Mouse (Mus musculus) layer of hippocampus, adult 2 months (tissue): ENCODE measurements around the gene Abi3bp. TPM values are rescaled to one million over a fixed set of nuclear protein-coding genes. Genes with fewer than 3 reads are reported as not detected.
A peak's percentile ranks its signal among the peaks of the same experiment; 100 is the strongest.

Experiments used
- DNase-seq, 2 experiments: peaks; one replicate each; pipeline ENCODE4 v3.0.0; 2022; ENCODE audit warnings: low spot score in 2 of 2
- H3K27ac ChIP-seq: fragments of 200-600 bp; 2 replicates; pipeline ENCODE4 v1.8.1; 2022
- H3K4me3 ChIP-seq: fragments of 200-600 bp; 2 replicates; pipeline ENCODE4 v1.8.1; 2022; ENCODE audit warnings: mild to moderate bottlenecking
- CTCF ChIP-seq: fragments of 200-600 bp; conservative IDR thresholded peaks from 2 replicates; pipeline ENCODE4 v1.8.1; 2022; ENCODE audit warnings: antibody characterized with exemption, mild to moderate bottlenecking, moderate library complexity
- total RNA-seq, 2 experiments: library from RNA; stranded (reverse); gene quantifications; 2 replicates each; pipeline ENCODE4 v1.2.3; 2021

The Abi3bp gene
- total RNA-seq, 2 experiments from 2014 or later = 0.95 to 0.96 TPM

- Histone ChIP-seq H3K27ac (no peak overlapping the region), H3K4me3 (no peak overlapping the region)
- TF ChIP-seq CTCF = no peak
- no peak for DNase-seq
These were observed 115.9 kb downstream of the Abi3bp start for GRCm38 (mm10) chr16:56593581-56593980.

- no peak overlapping the region for H3K27ac ChIP-seq
- peak; percentile 16 to 23 for DNase-seq
- TF ChIP-seq CTCF = no peak
- no peak overlapping the region for H3K4me3 ChIP-seq
These were observed 117.2 kb downstream of the Abi3bp start for GRCm38 (mm10) chr16:56594866-56595265.

GRCm38 (mm10) chr16:56598427-56598826 is 120.7 kb downstream of the Abi3bp start:
- Histone ChIP-seq H3K4me3 (no peak overlapping the region), H3K27ac (no peak overlapping the region)
- no peak for DNase-seq
- no peak for TF ChIP-seq CTCF

- DNase-seq = no peak
- H3K4me3 ChIP-seq = no peak overlapping the region
- TF ChIP-seq CTCF = no peak
- no peak overlapping the region for H3K27ac ChIP-seq
These were observed 124.7 kb downstream of the Abi3bp start for GRCm38 (mm10) chr16:56602394-56602793.

GRCm38 (mm10) chr16:56610572-56610971 is 132.9 kb downstream of the Abi3bp start:
- no peak for TF ChIP-seq CTCF
- DNase-seq = no peak
- no peak overlapping the region for H3K4me3 ChIP-seq
- H3K27ac ChIP-seq = no peak overlapping the region

GRCm38 (mm10) chr16:56611096-56611867 is 133.6 kb downstream of the Abi3bp start:
- Histone ChIP-seq H3K4me3 (no peak overlapping the region), H3K27ac (no peak overlapping the region)
- TF ChIP-seq CTCF = no peak
- DNase-seq = no peak

GRCm38 (mm10) chr16:56638544-56638943 is 160.9 kb downstream of the Abi3bp start:
- no peak for DNase-seq
- no peak for TF ChIP-seq CTCF
- Histone ChIP-seq H3K4me3 (no peak overlapping the region), H3K27ac (no peak overlapping the region)

GRCm38 (mm10) chr16:56645251-56645650 is 167.6 kb downstream of the Abi3bp start:
- no peak overlapping the region for H3K4me3 ChIP-seq
- no peak for TF ChIP-seq CTCF
- DNase-seq = no peak

GRCm38 (mm10) chr16:56646382-56647172 is 168.9 kb downstream of the Abi3bp start:
- Histone ChIP-seq H3K27ac (no peak overlapping the region), H3K4me3 (no peak overlapping the region)
- no peak for DNase-seq
- no peak for TF ChIP-seq CTCF

More at GRCm38 (mm10) chr16:56645251-56645650, 167.6 kb downstream of the Abi3bp start:
- H3K27ac ChIP-seq = no peak overlapping the region

- H3K27ac ChIP-seq = no peak overlapping the region
- TF ChIP-seq CTCF = no peak
- no peak for DNase-seq
- no peak overlapping the region for H3K4me3 ChIP-seq
These were observed 177.7 kb downstream of the Abi3bp start for GRCm38 (mm10) chr16:56655193-56655910.

GRCm38 (mm10) chr16:56658866-56659265 is 181.2 kb downstream of the Abi3bp start:
- H3K4me3 ChIP-seq = no peak overlapping the region
- no peak overlapping the region for H3K27ac ChIP-seq
- no peak for TF ChIP-seq CTCF
- no peak for DNase-seq

GRCm38 (mm10) chr16:56669520-56669919 is 191.8 kb downstream of the Abi3bp start:
- Histone ChIP-seq H3K4me3 (no peak overlapping the region), H3K27ac (no peak overlapping the region)
- no peak for DNase-seq
- no peak for TF ChIP-seq CTCF

- TF ChIP-seq CTCF = no peak
- H3K27ac ChIP-seq = no peak overlapping the region
- no peak overlapping the region for H3K4me3 ChIP-seq
- DNase-seq = no peak
These were observed 193.3 kb downstream of the Abi3bp start for GRCm38 (mm10) chr16:56670941-56671340.
